Mouse (Mus musculus): ENCODE results near the gene Txndc8. TPM values are rescaled to one million over a fixed set of nuclear protein-coding genes. Genes with fewer than 3 reads are reported as not detected.
A peak's percentile ranks its signal among the peaks of the same experiment; 100 is the strongest.

The Txndc8 gene
- total RNA-seq, 2 experiments from 2014 or later: not detected

- no peak for DNase-seq (ENCODE audit: extremely low spot score in 1 of 2, low spot score in 1 of 2)
Measured at GRCm38 (mm10) chr4:57957200-57958085, 51.5 kb downstream of the Txndc8 start.

- DNase-seq (ENCODE audit: extremely low spot score in 1 of 2, low spot score in 1 of 2): peak; percentile 81 to 86
Measured at GRCm38 (mm10) chr4:57956029-57956960, 52.6 kb downstream of the Txndc8 start, which contains the start of gene Txn1. Txn1 (minus strand) TSS chr4:57956411.

GRCm38 (mm10) chr4:57955544-57955958 is 53.4 kb downstream of the Txndc8 start:
- peak; percentile 39 to 40 for DNase-seq (ENCODE audit: extremely low spot score in 1 of 2, low spot score in 1 of 2)

- DNase-seq (ENCODE audit: extremely low spot score in 1 of 2, low spot score in 1 of 2): no peak
Measured at GRCm38 (mm10) chr4:57954991-57955390, 53.9 kb downstream of the Txndc8 start.

- no peak for DNase-seq (ENCODE audit: extremely low spot score in 1 of 2, low spot score in 1 of 2)
Measured at GRCm38 (mm10) chr4:57954580-57954979, 54.3 kb downstream of the Txndc8 start.

- DNase-seq (ENCODE audit: extremely low spot score in 1 of 2, low spot score in 1 of 2): no peak
Measured at GRCm38 (mm10) chr4:57953796-57954195, 55.1 kb downstream of the Txndc8 start.

GRCm38 (mm10) chr4:57952891-57953290 is 56.0 kb downstream of the Txndc8 start:
- no peak for DNase-seq (ENCODE audit: extremely low spot score in 1 of 2, low spot score in 1 of 2)

- DNase-seq (ENCODE audit: extremely low spot score in 1 of 2, low spot score in 1 of 2): no peak
Measured at GRCm38 (mm10) chr4:57952416-57952815, 56.5 kb downstream of the Txndc8 start.

GRCm38 (mm10) chr4:57949866-57950265 is 59.1 kb downstream of the Txndc8 start:
- DNase-seq (ENCODE audit: extremely low spot score in 1 of 2, low spot score in 1 of 2): no peak

GRCm38 (mm10) chr4:57947476-57947875 is 61.4 kb downstream of the Txndc8 start:
- DNase-seq (ENCODE audit: extremely low spot score in 1 of 2, low spot score in 1 of 2): no peak

GRCm38 (mm10) chr4:57947036-57947435 is 61.9 kb downstream of the Txndc8 start:
- no peak for DNase-seq (ENCODE audit: extremely low spot score in 1 of 2, low spot score in 1 of 2)

- no peak for DNase-seq (ENCODE audit: extremely low spot score in 1 of 2, low spot score in 1 of 2)
Measured at GRCm38 (mm10) chr4:57942892-57943291, 66.0 kb downstream of the Txndc8 start.

GRCm38 (mm10) chr4:57940631-57941030 is 68.3 kb downstream of the Txndc8 start:
- DNase-seq (ENCODE audit: extremely low spot score in 1 of 2, low spot score in 1 of 2): no peak

- no peak for DNase-seq (ENCODE audit: extremely low spot score in 1 of 2, low spot score in 1 of 2)
Measured at GRCm38 (mm10) chr4:57937292-57937691, 71.6 kb downstream of the Txndc8 start.

- no peak for DNase-seq (ENCODE audit: extremely low spot score in 1 of 2, low spot score in 1 of 2)
Measured at GRCm38 (mm10) chr4:57934181-57934580, 74.7 kb downstream of the Txndc8 start.

Other genes starting within 250 kb of the Txndc8 start
- gene D630039A03Rik, start 92.8 kb downstream of the Txndc8 start, total RNA-seq (2021): under 1 TPM; 0.39 to 0.42 TPM
- gene Txn1, start 52.7 kb downstream of the Txndc8 start, total RNA-seq (2021): 100 to 1,000 TPM; 108 to 121 TPM
- gene Svep1, start 197.7 kb upstream of the Txndc8 start, total RNA-seq (2021): 1 to 10 TPM in 1 of 2 experiments, under 1 TPM in 1; 0.81 to 1.1 TPM